Mouse (Mus musculus) heart, embryonic 16.5 days (tissue): ENCODE results near the gene Scarb1. TPM values are rescaled to one million over a fixed set of nuclear protein-coding genes. Genes with fewer than 3 reads are reported as not detected.

Source experiments
- ATAC-seq: fragments of 200-750 bp; cut with Nextera tagmentation; replicated peaks from 2 replicates; pipeline ENCODE4 v1.8.0; 2017; ENCODE audit warnings: moderate number of reproducible peaks; ENCODE audit not compliant: insufficient read depth, low FRiP score; ENCODE audit errors: extremely low read depth
- H3K27ac ChIP-seq: fragments of 300-500 bp; sonication (generic); 2 replicates; pipeline ENCODE4 v1.5.1; 2014; ENCODE audit warnings: mild to moderate bottlenecking, low read length, control low read depth, moderate library complexity
- H3K27me3 ChIP-seq: fragments of 300-500 bp; sonication (generic); 2 replicates; pipeline ENCODE4 v1.6.1; 2014; ENCODE audit warnings: low read length, mixed read lengths; ENCODE audit not compliant: control insufficient read depth, insufficient read depth
- H3K36me3 ChIP-seq: fragments of 300-500 bp; sonication (generic); 2 replicates; pipeline ENCODE4 v1.6.1; 2014; ENCODE audit not compliant: control insufficient read depth, insufficient read depth
- H3K4me1 ChIP-seq: fragments of 300-500 bp; sonication (generic); 2 replicates; pipeline ENCODE4 v1.6.1; 2014; ENCODE audit warnings: low read length, mixed read lengths; ENCODE audit not compliant: control insufficient read depth, insufficient read depth
- H3K4me2 ChIP-seq: fragments of 300-500 bp; sonication (generic); 2 replicates; pipeline ENCODE4 v1.6.1; 2014; ENCODE audit warnings: low read depth, mild to moderate bottlenecking, control low read depth, low read length
- H3K4me3 ChIP-seq: fragments of 300-500 bp; sonication (generic); 2 replicates; pipeline ENCODE4 v1.5.1; 2014; ENCODE audit warnings: mild to moderate bottlenecking, control low read depth, low read length
- H3K9ac ChIP-seq: fragments of 300-500 bp; sonication (generic); 2 replicates; pipeline ENCODE4 v1.6.1; 2014; ENCODE audit warnings: low read length, control low read depth
- H3K9me3 ChIP-seq: fragments of 300-500 bp; sonication (generic); replicated peaks from 2 replicates; pipeline ENCODE4 v1.6.1; 2016; ENCODE audit warnings: low read length; ENCODE audit not compliant: control insufficient read depth
- WGBS: fragments of 180-500 bp; shearing (Covaris S2); extraction: QIAGEN DNeasy Blood & Tissue Kit; methylation state at CpG from one replicate; pipeline ENCODE4 v1.1.7; 2014; 5-methylcytosine and 5-hydroxymethylcytosine counted together
- polyA plus RNA-seq: library from polyadenylated mRNA; unstranded; fragments of >200 nt; fragmentation: Nextera tagmentation; extraction: Ambion mirVana; gene quantifications from 2 replicates; pipeline ENCODE4 v1.2.1, GENCODE M21; 2015

Scarb1 gene
- polyA plus RNA-seq, 1 experiment from 2014 or later, result 75.5 TPM

DNA sequence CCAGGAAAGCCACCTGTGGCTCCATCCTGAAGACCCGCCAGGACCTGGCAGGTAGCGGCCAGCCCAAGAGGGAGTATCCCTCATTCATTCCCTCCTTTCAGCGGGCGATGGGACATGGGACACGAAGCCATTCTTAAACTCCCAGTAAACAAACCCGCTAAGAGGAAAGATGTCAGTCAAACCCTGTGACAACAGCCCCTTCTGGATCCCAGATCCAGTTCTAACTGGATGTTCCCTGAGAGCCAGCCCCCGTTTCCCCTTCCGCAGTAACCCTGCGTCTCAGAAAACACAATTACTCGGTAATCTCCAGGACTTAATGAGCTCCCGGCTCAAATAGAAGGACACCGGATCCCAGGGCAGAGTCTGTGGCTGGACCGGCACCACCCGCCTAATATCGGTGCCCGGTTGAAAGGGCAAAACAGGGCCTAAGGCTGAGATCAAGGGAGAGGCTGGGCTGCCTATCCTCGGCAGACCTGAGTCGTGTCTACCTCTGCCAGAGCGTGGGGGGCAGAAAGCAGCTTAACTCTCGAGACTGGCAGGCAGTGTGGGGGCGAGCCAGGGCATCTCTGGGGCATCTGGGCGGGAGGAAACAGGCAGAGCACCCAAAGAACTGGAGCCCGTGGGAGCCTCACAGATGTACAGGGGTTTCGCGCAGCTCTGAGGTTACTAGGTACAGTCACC is 903 bp downstream of the Scarb1 start:
- WGBS, result 5% methylated on average over 25 of the region's 25 CpGs
- no peak for ATAC-seq

DNA sequence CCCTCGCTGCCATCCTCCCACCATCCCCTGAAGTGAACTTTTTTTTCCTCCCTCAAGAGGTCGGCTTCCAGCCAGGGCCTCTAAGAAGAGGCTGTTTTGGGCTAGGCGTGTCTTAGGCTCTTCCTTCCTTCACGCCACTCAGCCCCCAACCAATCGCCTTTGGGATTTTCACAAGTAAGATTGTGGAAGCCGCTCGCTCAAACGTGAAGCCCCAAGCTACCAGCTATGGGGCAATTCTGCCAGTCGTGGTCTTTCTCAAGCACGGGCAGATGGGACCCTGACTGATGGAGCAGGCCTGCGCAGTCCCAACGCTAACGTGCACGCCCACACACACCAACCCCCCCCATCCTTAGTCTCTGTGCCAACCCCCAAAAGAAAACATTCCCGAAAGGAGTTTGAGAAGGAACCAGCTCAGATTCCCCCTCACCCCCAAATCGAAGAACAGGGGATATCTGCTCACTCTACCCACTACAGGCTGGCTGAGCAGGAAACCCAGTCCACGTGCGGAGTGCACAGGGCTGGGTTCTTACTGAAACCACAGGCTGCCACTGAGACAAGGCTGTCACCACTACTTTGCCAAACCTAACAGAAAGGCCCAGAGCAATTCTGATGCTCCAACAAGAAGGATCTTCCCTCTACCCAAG is 1.7 kb downstream of the Scarb1 start:
- peak overlapping the region; percentile 78 for H3K4me3 ChIP-seq
- peak overlapping the region; percentile 86 for H3K9ac ChIP-seq
- no peaks in the 10 kb centered on the region for H3K27me3 ChIP-seq
- H3K27ac ChIP-seq, result peak overlapping the region; percentile 49
- H3K4me2 ChIP-seq, result peak overlapping the region; percentile 82
- ATAC-seq, result no peak
- H3K36me3 ChIP-seq, result no peaks in the 10 kb centered on the region
- WGBS, result 17% methylated on average over 18 of the region's 18 CpGs
- no peaks in the 10 kb centered on the region for H3K9me3 ChIP-seq
- H3K4me1 ChIP-seq, result peaks cover 25% of the 10 kb centered on the region

More for the DNA sequence above, 903 bp downstream of the Scarb1 start:
- no peaks in the 10 kb centered on the region for H3K36me3 ChIP-seq
- H3K27me3 ChIP-seq, result no peaks in the 10 kb centered on the region
- H3K27ac ChIP-seq, result peak overlapping the region; percentile 49
- H3K4me2 ChIP-seq, result peak overlapping the region; percentile 82
- H3K4me3 ChIP-seq, result peak overlapping the region; percentile 78
- H3K9ac ChIP-seq, result peak overlapping the region; percentile 86
- H3K9me3 ChIP-seq, result no peaks in the 10 kb centered on the region
- peaks cover 25% of the 10 kb centered on the region for H3K4me1 ChIP-seq

DNA sequence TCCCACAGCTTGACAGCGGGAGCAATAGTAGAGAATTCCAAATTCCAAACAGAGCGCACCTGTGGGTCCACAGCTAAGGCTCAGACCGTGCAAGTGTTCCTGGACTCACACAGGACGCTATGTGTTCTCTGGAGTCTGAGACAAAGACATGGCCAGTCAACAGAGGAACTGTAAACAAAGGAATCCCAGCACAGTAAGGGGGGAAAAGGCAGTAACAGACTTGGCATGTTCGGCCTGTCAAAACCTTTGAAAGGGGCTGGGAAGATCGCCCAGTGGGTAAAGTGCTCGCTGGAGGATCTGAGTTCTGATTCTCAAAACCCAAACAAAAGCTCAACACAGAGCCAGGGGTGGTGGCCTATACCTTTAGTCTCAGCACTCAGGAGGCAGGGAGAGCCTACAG is 3.4 kb downstream of the Scarb1 start:
- WGBS, result 71% methylated on average over 7 of the region's 7 CpGs
- Histone ChIP-seq H3K27me3 (no peaks in the 10 kb centered on the region), H3K4me1 (peaks cover 36% of the 10 kb centered on the region)

DNA sequence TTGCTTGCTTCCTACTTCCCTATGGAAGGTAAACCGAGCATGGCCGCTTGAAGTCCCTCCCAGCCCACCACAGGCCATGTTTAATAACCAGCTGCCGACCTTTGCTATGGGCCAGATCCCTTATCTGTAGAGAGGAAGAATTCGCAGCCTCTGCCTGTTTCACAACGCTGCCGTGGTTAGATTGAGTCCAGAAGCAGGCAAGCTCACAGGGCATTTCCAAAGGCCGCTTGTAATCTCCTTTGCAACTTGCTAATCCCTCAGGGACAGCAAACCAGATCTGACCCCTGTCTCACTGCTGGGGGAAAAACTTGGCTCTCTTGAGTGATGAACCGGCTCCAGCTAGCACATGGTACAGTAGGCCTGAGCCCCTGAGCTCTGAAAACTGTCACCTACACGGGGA is 3.9 kb downstream of the Scarb1 start:
- Histone ChIP-seq H3K27ac (peak overlapping the region; percentile 47), H3K27me3 (no peaks in the 10 kb centered on the region), H3K9ac (peak overlapping the region; percentile 13; the same call in 1 of the 2 replicates), H3K4me1 (peaks cover 41% of the 10 kb centered on the region), H3K4me3 (no peak overlapping the region), H3K36me3 (no peaks in the 10 kb centered on the region), H3K9me3 (no peaks in the 10 kb centered on the region), H3K4me2 (no peak overlapping the region)
- no peak for ATAC-seq
- WGBS, result 24% methylated on average over 9 of the region's 9 CpGs

More for the DNA sequence above, 3.4 kb downstream of the Scarb1 start:
- Histone ChIP-seq H3K36me3 (no peaks in the 10 kb centered on the region), H3K27ac (no peak overlapping the region), H3K4me2 (no peak overlapping the region), H3K9me3 (no peaks in the 10 kb centered on the region), H3K9ac (no peak overlapping the region; the same call in 1 of the 2 replicates), H3K4me3 (no peak overlapping the region)
- ATAC-seq, result no peak

DNA sequence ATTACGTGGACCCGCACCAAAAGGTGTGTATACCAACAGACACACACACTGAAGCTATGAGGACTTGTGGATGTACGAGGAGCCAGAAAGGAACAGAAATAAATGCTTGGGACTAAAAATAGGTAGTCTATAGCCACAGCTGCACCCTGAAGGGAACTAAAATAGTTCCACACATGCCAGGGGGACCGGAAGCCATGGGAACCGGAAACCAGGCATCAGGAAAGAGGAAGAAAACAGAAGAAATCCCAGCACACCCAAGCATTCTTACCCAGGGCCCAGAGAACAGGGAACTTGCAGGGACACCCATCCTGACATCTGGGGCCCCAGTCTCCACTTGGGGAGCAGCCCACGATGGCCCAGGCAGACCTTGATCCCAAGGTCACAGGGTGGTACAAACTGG is 7.9 kb downstream of the Scarb1 start:
- Histone ChIP-seq H3K27me3 (no peaks in the 10 kb centered on the region), H3K9me3 (no peaks in the 10 kb centered on the region), H3K4me3 (no peak overlapping the region), H3K4me1 (peaks cover 42% of the 10 kb centered on the region), H3K36me3 (no peaks in the 10 kb centered on the region), H3K27ac (peak overlapping the region; percentile 78), H3K9ac (no peak overlapping the region), H3K4me2 (peak overlapping the region; percentile 14; the same call in 1 of the 2 replicates)
- WGBS, result 48% methylated on average over 6 of the region's 6 CpGs
- ATAC-seq, result no peak

DNA sequence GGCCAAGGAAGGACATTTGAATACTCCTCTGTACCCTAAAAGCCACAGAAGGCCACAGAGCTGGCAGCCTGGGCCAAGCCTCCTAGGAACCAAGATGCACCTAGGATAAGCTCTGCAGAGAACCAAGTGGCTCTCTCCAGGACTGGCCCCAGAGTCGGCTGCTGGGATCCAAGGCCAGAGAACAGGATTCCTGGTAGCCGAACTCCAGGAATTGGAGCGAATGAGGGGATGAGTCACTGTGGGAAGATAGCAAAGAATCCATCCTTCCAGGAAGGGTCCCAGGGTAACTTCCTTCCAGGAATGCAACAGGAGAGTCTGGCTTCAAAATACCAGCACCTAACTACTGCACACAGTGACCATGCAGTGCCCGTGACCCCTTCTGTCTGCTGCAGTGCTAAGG is 8.6 kb downstream of the Scarb1 start:
- no peak for ATAC-seq
- 61% methylated on average over 4 of the region's 4 CpGs for WGBS
- no peaks in the 10 kb centered on the region for H3K27me3 ChIP-seq
- no peak overlapping the region for H3K4me3 ChIP-seq
- H3K9me3 ChIP-seq, result no peaks in the 10 kb centered on the region
- H3K27ac ChIP-seq, result peak overlapping the region; percentile 78
- H3K9ac ChIP-seq, result no peak overlapping the region
- H3K36me3 ChIP-seq, result no peaks in the 10 kb centered on the region
- no peak overlapping the region for H3K4me2 ChIP-seq
- H3K4me1 ChIP-seq, result peaks cover 37% of the 10 kb centered on the region

DNA sequence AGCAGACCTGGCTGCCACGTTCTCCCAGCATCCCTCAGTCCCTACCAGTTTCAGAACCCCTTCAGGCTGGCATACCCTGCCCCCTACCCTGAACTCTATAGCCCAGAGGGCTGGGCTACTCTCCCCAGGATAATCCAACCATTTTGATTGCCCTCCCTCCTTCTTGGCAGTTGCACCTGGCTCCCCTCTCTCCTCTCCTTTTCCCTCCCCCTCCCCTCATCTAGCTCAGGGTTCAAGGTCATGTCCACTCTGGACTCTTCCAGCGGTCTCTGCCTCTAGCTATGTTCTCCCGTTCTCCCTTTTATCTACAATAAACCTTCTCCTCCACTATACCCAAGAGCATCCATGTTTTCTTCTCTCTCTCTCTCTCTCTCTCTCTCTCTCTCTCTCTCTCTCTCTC is 9.1 kb downstream of the Scarb1 start:
- Histone ChIP-seq H3K4me2 (no peak overlapping the region), H3K9ac (no peak overlapping the region; the same call in 1 of the 2 replicates), H3K27me3 (no peaks in the 10 kb centered on the region), H3K36me3 (no peaks in the 10 kb centered on the region), H3K4me3 (no peak overlapping the region), H3K4me1 (peaks cover 33% of the 10 kb centered on the region), H3K27ac (no peak overlapping the region; the same call in 1 of the 2 replicates), H3K9me3 (no peaks in the 10 kb centered on the region)
- ATAC-seq, result no peak
- 54% methylated on average over 3 of the region's 3 CpGs for WGBS

DNA sequence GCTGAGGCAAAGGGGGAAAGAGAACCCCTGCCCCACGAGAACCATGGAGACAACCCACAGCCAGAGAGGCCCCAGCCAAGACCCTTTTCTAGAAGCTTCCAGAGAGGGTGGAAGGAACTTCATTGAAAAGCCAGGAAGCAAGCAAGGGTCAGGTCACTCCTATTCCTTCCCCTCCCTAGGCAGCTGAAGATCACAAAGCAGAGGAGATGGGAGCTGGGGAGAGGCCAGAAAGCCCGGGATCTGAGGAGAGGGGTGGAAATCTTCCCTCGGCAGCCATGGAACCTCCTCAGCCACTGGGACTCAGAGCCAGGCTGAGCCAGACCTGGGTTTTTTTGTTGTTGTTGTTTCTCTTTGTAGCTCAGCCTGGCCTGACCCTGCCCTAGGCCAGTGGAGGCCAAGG is 9.8 kb downstream of the Scarb1 start:
- H3K9me3 ChIP-seq, result no peaks in the 10 kb centered on the region
- peaks cover 37% of the 10 kb centered on the region for H3K4me1 ChIP-seq
- no peak overlapping the region for H3K4me2 ChIP-seq
- no peaks in the 10 kb centered on the region for H3K36me3 ChIP-seq
- no peak for ATAC-seq
- no peak overlapping the region for H3K4me3 ChIP-seq
- peak overlapping the region; percentile 71 for H3K27ac ChIP-seq
- H3K9ac ChIP-seq, result peak overlapping the region; percentile 35; the same call in 1 of the 2 replicates
- H3K27me3 ChIP-seq, result no peaks in the 10 kb centered on the region
- 43% methylated on average over 3 of the region's 3 CpGs for WGBS

DNA sequence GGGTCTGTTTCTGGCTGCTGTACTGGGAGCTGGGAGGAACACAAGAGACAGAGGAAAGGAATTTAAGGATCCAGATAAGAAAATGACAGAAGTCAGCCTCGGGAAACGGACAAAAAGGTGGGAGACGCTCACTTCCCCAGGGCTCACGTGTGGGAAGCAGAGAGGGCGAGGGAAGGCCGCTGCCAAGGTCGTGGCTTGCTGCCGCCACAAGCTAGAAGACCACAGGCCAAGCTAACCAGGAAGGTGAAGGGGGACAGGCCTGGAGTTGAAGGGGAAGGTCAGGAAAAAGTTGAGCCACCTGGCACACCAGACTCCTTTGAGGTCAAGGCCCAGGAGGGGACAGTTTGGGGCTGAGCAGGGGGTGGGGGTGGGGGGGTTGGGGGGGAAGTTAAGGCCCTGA is 10.2 kb downstream of the Scarb1 start:
- no peaks in the 10 kb centered on the region for H3K27me3 ChIP-seq
- H3K9me3 ChIP-seq, result no peaks in the 10 kb centered on the region
- H3K4me3 ChIP-seq, result no peak overlapping the region
- H3K4me1 ChIP-seq, result peaks cover 38% of the 10 kb centered on the region
- H3K27ac ChIP-seq, result peak overlapping the region; percentile 71
- peak overlapping the region; percentile 49; the same call in 1 of the 2 replicates for H3K9ac ChIP-seq
- H3K4me2 ChIP-seq, result no peak overlapping the region
- no peaks in the 10 kb centered on the region for H3K36me3 ChIP-seq
- WGBS, result 21% methylated on average over 8 of the region's 8 CpGs
- no peak for ATAC-seq
